Mouse (Mus musculus) ES-E14 (cell line): ENCODE measurements around the gene Arhgap36. TPM values are rescaled to one million over a fixed set of nuclear protein-coding genes. Genes with fewer than 3 reads are reported as not detected.

ENCODE experiments used
- DNase-seq: peaks from one replicate; pipeline ENCODE4 v3.0.0-alpha.2; 2013; ENCODE audit warnings: low read depth, low spot score
- H3K27ac ChIP-seq: 2 replicates; pipeline ENCODE4 v1.5.1; 2012; ENCODE audit warnings: low read depth, mild to moderate bottlenecking, low read length, moderate library complexity, mixed read lengths; ENCODE audit not compliant: poor library complexity, insufficient read depth, severe bottlenecking
- H3K36me3 ChIP-seq: 2 replicates; pipeline ENCODE4 v1.6.1; 2012; ENCODE audit warnings: mild to moderate bottlenecking, low read length, moderate library complexity, mixed read lengths; ENCODE audit not compliant: control insufficient read depth, poor library complexity, insufficient read depth, severe bottlenecking
- H3K4me1 ChIP-seq, 2 experiments: fragments of 150-350 bp in 1 of 2; sonication (generic) in 1 of 2; 2 replicates each; pipeline ENCODE4 v1.6.1; 2012; ENCODE audit warnings: low read length in 2 of 2, mild to moderate bottlenecking in 1 of 2, mixed read lengths in 1 of 2; ENCODE audit not compliant: control insufficient read depth in 2 of 2, insufficient read depth in 2 of 2, poor library complexity in 1 of 2
- H3K4me3 ChIP-seq, 2 experiments: fragments of 150-350 bp in 1 of 2; sonication (generic) in 1 of 2; 2 replicates each; pipeline ENCODE4 v1.5.1; 2012; ENCODE audit warnings: low read length in 2 of 2, low read depth in 1 of 2, mild to moderate bottlenecking in 1 of 2, mixed read lengths in 1 of 2; ENCODE audit not compliant: insufficient read depth in 1 of 2, poor library complexity in 1 of 2, severe bottlenecking in 1 of 2
- H3K9ac ChIP-seq: 2 replicates; pipeline ENCODE4 v1.6.1; 2012; ENCODE audit warnings: low read depth, mild to moderate bottlenecking, low read length, mixed read lengths; ENCODE audit not compliant: poor library complexity, insufficient read depth, severe bottlenecking
- H3K9me3 ChIP-seq: fragments of 150-350 bp; sonication (generic); 2 replicates; pipeline ENCODE4 v1.6.1; 2012; ENCODE audit warnings: low read depth, mild to moderate bottlenecking, low read length; ENCODE audit not compliant: control insufficient read depth, insufficient read depth
- CHD2 ChIP-seq: IDR thresholded peaks from 2 replicates; pipeline ENCODE4 v1.6.1; 2014; ENCODE audit warnings: mild to moderate bottlenecking, low read depth, low read length, inconsistent platforms
- HCFC1 ChIP-seq: IDR thresholded peaks from 2 replicates; pipeline ENCODE4 v1.6.1; 2012; ENCODE audit warnings: low read length, inconsistent platforms, borderline replicate concordance; ENCODE audit not compliant: insufficient read depth
- MAFK ChIP-seq: IDR thresholded peaks from 2 replicates; pipeline ENCODE4 v1.6.1; 2014; ENCODE audit warnings: mild to moderate bottlenecking, low read depth, low read length, inconsistent platforms; ENCODE audit not compliant: insufficient read depth
- ZC3H11A ChIP-seq: IDR thresholded peaks from 2 replicates; pipeline ENCODE4 v1.6.1; 2012; ENCODE audit warnings: low read depth, mild to moderate bottlenecking, inconsistent platforms, low read length, borderline replicate concordance
- ZNF384 ChIP-seq: IDR thresholded peaks from 2 replicates; pipeline ENCODE4 v1.6.1; 2012; ENCODE audit warnings: low read depth, low read length, inconsistent platforms
- in situ Hi-C, 2 experiments: fragments of 600-800 bp; cut with MboI; formaldehyde crosslinking; loops; one replicate each; pipeline ENCODE4 v1.15.1; 2025; ENCODE audit warnings: low sequenced_read_pairs in 2 of 2, inconsistent platforms in 1 of 2; ENCODE audit not compliant: unreplicated experiment in 2 of 2
- total RNA-seq: library from RNA; depleted of rRNA; stranded (reverse); fragments of 300-350 nt; gene quantifications from 2 replicates; pipeline ENCODE4 v1.2.3, GENCODE M21; 2012; rRNA removed

Arhgap36 gene
- total RNA-seq, 1 experiment, result 0.45 TPM

GRCm38 (mm10) chrX:49480846-49481245, 17.1 kb downstream of the Arhgap36 start:
- Histone ChIP-seq H3K36me3 (no peaks in the 10 kb centered on the region), H3K27ac (no peak overlapping the region), H3K9ac (no peak overlapping the region), H3K4me1 (no peaks in the 10 kb centered on the region), H3K4me3 (0 out of 4 replicates have a peak overlapping the region, but pooled peaks of 1 of the 2 experiments have one; percentile 30), H3K9me3 (no peaks in the 10 kb centered on the region)
- TF ChIP-seq ZNF384, result no peak
- no peak for TF ChIP-seq ZC3H11A
- TF ChIP-seq CHD2, result no peak
- TF ChIP-seq HCFC1, result no peak
- TF ChIP-seq MAFK, result no peak
- no peak for DNase-seq
- in situ Hi-C loops, result no loop called here

GRCm38 (mm10) chrX:49489141-49489540, 25.4 kb downstream of the Arhgap36 start:
- TF ChIP-seq ZC3H11A, result no peak
- no peak for TF ChIP-seq CHD2
- no peak for TF ChIP-seq HCFC1

GRCm38 (mm10) chrX:49493739-49494449, 30.1 kb downstream of the Arhgap36 start:
- no peak for DNase-seq
- H3K4me3 ChIP-seq, result peak overlapping the region; percentile 33 to 56
- no peak overlapping the region for H3K27ac ChIP-seq
- H3K4me1 ChIP-seq, result no peaks in the 10 kb centered on the region
- in situ Hi-C loops, result no loop called here
- H3K9me3 ChIP-seq, result no peaks in the 10 kb centered on the region
- TF ChIP-seq HCFC1, result no peak
- TF ChIP-seq ZC3H11A, result no peak
- no peak overlapping the region for H3K9ac ChIP-seq
- no peaks in the 10 kb centered on the region for H3K36me3 ChIP-seq

More at GRCm38 (mm10) chrX:49489141-49489540, 25.4 kb downstream of the Arhgap36 start:
- H3K27ac ChIP-seq, result no peak overlapping the region
- no peaks in the 10 kb centered on the region for H3K4me1 ChIP-seq
- no peak overlapping the region for H3K4me3 ChIP-seq
- DNase-seq, result no peak
- in situ Hi-C loops, result no loop called here
- no peaks in the 10 kb centered on the region for H3K9me3 ChIP-seq
- H3K9ac ChIP-seq, result no peak overlapping the region
- H3K36me3 ChIP-seq, result no peaks in the 10 kb centered on the region

Other genes with a start within 250 kb of the Arhgap36 start
- gene Enox2, start 175.7 kb upstream of the Arhgap36 start, total RNA-seq, result 3.3 and 5.2 TPM in 2 replicates
- gene Olfr1320, start 208.4 kb downstream of the Arhgap36 start, total RNA-seq, result not detected in 2 replicates